Mouse (Mus musculus) layer of hippocampus, adult 2 months (tissue): ENCODE results near the gene Pias3. TPM values are rescaled to one million over a fixed set of nuclear protein-coding genes. Genes with fewer than 3 reads are reported as not detected.
A peak's percentile ranks its signal among the peaks of the same experiment; 100 is the strongest.
"Not testable (repeated sequence)": the region's sequence is repeated elsewhere in the genome, so short reads cannot be mapped to it uniquely, and the experiment has no call there.

Experiments used
- DNase-seq, 2 experiments: peaks; one replicate each; pipeline ENCODE4 v3.0.0; 2022; ENCODE audit warnings: low spot score in 2 of 2
- H3K27ac ChIP-seq: fragments of 200-600 bp; 2 replicates; pipeline ENCODE4 v1.8.1; 2022
- H3K4me3 ChIP-seq: fragments of 200-600 bp; 2 replicates; pipeline ENCODE4 v1.8.1; 2022; ENCODE audit warnings: mild to moderate bottlenecking
- CTCF ChIP-seq: fragments of 200-600 bp; conservative IDR thresholded peaks from 2 replicates; pipeline ENCODE4 v1.8.1; 2022; ENCODE audit warnings: antibody characterized with exemption, mild to moderate bottlenecking, moderate library complexity
- long read RNA-seq, 2 experiments: library from polyadenylated mRNA; stranded (forward); transcript quantifications; one replicate each; pipeline ENCODE4 v2.0.0; 2021; ENCODE audit warnings: borderline mapping rate in 2 of 2
- total RNA-seq, 2 experiments: library from RNA; stranded (reverse); gene quantifications; 2 replicates each; pipeline ENCODE4 v1.2.3; 2021

Gene Pias3
- total RNA-seq: 10 to 100 TPM; 32.5 to 44.4 TPM
- long read RNA-seq, experiment 1, transcript Pias3-201 (14 exons, 2,931 nt): major isoform, 21 of 41 reads
- long read RNA-seq, experiment 1, transcript Pias3-202 (14 exons, 2,858 nt): minor isoform, 6 of 41 reads
- long read RNA-seq, experiment 1, partial matches to known transcripts: 5 of 41 reads
- long read RNA-seq, experiment 1, other reads (novel, unspliced or antisense): 9 of 41 reads
- long read RNA-seq, experiment 2, transcript Pias3-201 (14 exons, 2,931 nt): major isoform, 26 of 53 reads
- long read RNA-seq, experiment 2, partial matches to known transcripts: 7 of 53 reads
- long read RNA-seq, experiment 2, other reads (novel, unspliced or antisense): 14 of 53 reads

DNA sequence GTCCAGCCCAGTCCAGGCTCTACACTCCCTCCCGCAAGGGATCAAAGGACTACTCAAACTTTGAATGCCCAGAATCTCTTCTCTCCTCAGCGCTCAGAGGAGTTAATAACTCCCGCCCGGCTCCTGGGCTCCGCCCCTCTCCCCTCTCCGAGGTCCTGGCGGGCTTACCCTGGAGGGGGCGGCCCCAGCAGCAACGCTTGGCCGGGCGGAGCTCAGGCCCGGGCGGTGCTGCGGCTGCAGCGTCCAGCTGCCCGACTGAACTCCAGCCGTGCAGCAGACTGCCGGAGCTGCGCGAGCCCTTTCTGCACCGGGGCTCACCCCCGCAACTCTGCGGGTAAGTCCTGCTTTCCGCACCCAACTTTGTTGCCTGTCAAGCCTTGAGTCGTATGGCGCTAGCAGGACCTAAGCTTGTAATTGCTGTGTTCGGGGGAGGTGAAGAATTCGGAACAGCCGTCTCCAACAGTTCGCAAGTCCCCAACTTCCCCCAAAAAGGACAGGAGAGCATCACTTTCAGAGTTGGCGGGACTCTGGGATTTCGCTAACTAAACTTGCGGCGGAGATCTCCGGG, at the start of gene Pias3:
Gene Pias3 (plus strand): TSS at position 187 of the 568 bp plus-strand sequence.
- Histone ChIP-seq H3K4me3 (peak within 1 kb of the TSS; percentile 63), H3K27ac (peak within 1 kb of the TSS; percentile 95)
- peak; percentile 41 to 42 for DNase-seq
- TF ChIP-seq CTCF: no peak

- Histone ChIP-seq H3K4me3 (no peak overlapping the region), H3K27ac (no peak overlapping the region)
- no peak for TF ChIP-seq CTCF
- no peak for DNase-seq
Observed at GRCm38 (mm10) chr3:96647365-96647764, 48.8 kb upstream of the Pias3 start.

DNA sequence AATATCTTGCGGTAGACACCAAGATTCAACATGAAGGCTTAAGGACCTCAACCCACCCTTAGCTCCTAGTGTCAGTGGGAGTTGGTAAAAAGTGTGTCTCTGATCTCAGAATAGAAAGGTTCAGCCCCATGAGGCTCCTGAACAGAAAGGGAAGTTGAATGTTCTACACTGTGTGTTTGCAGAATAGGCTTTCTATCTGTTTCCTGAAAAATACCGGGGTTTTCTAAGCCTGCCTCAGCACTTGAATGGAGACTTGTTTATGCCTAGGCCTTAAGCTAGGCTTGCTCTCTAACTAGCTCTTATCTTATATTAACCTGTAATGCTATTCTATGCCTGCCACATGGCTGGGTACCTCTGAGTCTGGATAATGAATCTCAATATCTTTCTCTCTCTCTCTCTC, 35.3 kb upstream of the Pias3 start:
- no peak for DNase-seq
- H3K27ac ChIP-seq: no peak overlapping the region
- no peak for TF ChIP-seq CTCF
- H3K4me3 ChIP-seq: no peak overlapping the region

DNA sequence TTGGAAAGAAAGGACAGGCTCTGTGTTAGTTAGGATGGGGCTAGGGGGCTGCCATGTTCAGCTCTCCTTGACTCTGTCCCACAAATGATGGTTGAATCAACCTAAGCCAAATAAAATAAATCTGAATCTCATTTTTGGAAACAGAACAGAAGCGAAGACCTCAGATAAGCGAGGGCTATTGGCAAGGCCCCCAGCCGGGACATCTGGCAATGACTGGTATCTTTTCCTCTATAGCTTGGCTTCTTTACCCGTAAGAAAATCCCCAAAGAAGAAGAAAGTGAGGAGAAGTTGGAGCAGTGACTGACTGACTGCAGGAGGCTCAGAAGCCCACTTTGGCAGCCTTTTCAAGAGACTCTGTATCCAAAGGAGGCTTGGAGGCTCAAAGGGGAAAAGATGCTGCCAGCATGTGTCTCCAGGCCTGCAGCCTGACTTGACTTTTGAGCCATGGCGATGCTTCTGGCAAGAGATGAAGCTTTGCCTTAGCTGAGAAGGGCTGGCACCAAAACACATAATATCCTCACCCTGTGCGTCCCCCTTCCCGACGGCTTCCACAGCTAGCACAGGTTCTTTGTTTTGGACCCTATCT, 33.4 kb upstream of the Pias3 start:
- H3K27ac ChIP-seq: peak overlapping the region; percentile 25; the same call in 1 of the 2 replicates
- DNase-seq: no peak
- H3K4me3 ChIP-seq: no peak overlapping the region
- TF ChIP-seq CTCF: no peak

DNA sequence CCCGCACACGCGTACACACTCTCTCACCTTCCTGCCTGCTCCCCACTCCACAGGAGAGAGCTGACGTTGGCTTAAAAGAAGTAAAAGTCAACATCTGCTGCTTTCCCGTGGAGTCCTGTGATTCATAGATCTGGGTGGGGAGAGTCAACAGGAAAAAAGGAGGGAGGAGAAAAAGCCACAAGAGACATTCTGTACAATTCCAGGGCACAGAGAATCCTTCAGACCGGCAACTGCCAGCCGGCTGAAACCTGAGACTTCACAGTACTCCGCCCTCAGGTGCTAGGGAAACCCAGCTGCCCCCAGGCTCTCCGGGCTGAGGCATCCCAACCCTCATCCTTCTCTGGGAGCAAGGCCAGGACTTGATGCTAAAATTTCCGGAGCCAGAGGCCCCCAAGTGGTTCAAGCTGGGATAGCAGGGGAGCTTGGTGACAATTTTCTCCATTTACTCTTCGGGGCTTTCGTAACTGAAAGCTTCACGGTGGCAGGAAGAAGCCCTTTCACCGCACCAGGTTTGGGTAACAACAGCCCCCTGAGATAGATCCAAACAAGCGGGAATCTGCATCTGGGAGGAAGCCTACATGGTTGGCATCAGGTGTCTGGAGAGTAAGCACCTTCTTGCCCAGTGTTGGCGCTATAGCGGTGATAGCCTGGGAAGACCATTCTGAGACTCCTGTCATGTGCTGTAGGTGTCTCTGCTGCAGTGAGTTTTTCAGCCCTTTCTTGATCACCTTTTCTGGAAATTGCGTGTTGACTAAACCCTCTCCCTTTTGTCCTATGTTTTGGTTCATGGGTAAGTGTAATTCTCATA, 32.5 kb upstream of the Pias3 start:
- H3K4me3 ChIP-seq: peak overlapping the region; percentile 58
- H3K27ac ChIP-seq: peak overlapping the region; percentile 89
- peak; percentile 99 for TF ChIP-seq CTCF
- DNase-seq: peak; percentile 84 to 91

- H3K27ac ChIP-seq, DNase-seq: not testable (repeated sequence)
Observed at GRCm38 (mm10) chr3:96665732-96666363, 30.3 kb upstream of the Pias3 start.

GRCm38 (mm10) chr3:96666916-96667315, 29.3 kb upstream of the Pias3 start:
- Histone ChIP-seq H3K27ac (no peak overlapping the region), H3K4me3 (no peak overlapping the region)
- TF ChIP-seq CTCF: no peak
- DNase-seq: no peak

More at GRCm38 (mm10) chr3:96665732-96666363, 30.3 kb upstream of the Pias3 start:
- not testable (repeated sequence) for H3K4me3 ChIP-seq

- TF ChIP-seq CTCF: peak; percentile 62
- DNase-seq: no peak
Observed at GRCm38 (mm10) chr3:96667316-96667715, 28.9 kb upstream of the Pias3 start.

DNA sequence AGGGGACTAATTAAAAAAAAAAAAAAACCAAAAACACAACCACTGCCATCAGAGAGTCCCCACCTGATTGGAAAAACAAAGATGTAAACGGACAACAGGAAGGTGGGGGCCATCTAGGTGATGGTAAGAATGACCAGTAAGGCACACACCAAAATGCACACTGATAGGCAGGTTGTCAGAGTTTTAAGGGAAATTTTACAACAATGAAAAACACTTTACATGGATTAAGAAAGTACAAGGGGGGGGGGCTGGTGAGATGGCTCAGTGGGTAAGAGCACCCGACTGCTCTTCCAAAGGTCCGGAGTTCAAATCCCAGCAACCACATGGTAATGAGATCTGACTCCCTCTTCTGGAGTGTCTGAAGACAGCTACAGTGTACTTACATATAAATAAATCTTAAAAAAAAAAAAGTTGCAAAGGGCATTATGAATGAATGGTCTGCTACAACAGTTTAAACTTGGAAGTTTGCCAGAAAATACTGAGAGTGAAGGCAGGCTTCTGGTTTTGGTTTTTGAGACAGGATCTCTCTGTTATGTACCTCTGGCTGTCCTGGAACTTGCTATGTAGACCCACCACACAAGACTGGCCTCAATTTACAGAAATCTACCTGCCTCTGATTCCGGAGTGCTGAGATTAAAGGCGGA, 27.6 kb upstream of the Pias3 start:
- no peak for TF ChIP-seq CTCF

More at GRCm38 (mm10) chr3:96667316-96667715, 28.9 kb upstream of the Pias3 start:
- Histone ChIP-seq H3K27ac (no peak overlapping the region), H3K4me3 (no peak overlapping the region)

DNA sequence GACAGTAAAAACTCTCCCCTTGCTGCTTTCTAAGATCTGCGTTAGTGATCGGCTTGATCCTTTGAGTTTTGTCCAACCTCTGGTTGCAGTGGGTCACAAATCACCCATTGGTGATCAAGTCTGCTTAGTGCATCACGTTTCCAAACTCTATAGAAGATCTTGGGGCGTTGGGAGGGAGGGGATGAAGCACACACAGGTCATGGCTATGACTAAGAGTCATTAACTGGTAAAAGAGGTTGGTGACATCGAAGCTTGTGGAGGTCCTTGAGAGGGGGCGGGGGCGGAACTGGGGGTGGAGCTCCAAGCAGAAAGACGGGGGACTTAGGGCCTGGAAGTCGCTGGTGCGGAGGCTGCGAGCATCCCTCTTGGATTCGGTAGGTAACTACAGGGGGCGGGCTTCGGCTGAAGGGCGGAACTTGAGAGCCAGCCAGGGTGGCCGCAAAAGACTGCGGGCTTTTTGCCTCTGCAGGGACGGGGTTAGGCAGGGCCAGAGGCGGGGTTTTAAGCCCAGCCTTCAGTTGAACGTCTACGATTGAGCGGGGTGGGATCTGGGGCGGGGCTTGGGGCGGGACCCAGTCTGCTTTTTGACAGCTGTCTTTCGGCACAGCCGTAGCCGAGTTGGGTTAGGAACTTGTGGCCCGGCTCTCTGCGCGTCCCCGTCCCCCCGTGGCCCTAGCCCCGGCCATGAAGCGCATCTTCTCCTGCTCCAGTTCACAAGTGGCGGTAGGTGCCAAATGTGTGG, 26.3 kb upstream of the Pias3 start, which contains the start of gene Ankrd35:
Gene Ankrd35 (plus strand): TSS at position 405 of the 742 bp plus-strand sequence.
- DNase-seq: peak; percentile 59 to 66
- H3K27ac ChIP-seq: peak within 1 kb of the TSS; percentile 70; the same call in 1 of the 2 replicates
- peak; percentile 55 for TF ChIP-seq CTCF
- H3K4me3 ChIP-seq: peak within 1 kb of the TSS; percentile 71

More for the DNA sequence above, 27.6 kb upstream of the Pias3 start:
- Histone ChIP-seq H3K27ac (no peak overlapping the region), H3K4me3 (no peak overlapping the region)
- DNase-seq: no peak

DNA sequence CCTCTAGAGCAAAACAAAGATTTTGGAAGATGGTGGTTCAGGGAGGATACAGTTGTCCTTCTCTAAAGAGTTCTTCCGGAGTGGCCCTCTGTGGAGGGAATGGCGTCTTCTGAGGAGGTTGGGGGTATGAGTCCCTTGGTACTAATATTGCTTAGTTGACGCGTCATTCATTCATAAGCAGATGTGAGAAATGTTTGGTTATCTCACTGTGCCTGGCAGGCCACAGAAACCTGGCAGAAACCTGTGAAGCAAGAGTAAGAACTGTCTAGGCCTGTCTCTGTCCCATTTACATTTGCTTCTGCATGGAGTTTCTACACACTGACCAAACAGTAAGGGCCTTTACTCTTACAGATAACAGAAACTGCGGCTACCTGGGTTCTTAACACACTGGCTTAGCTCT, 24.7 kb upstream of the Pias3 start:
- no peak overlapping the region for H3K27ac ChIP-seq
- TF ChIP-seq CTCF: no peak
- DNase-seq: no peak

More for the DNA sequence above, 24.7 kb upstream of the Pias3 start:
- no peak overlapping the region for H3K4me3 ChIP-seq
